Mouse (Mus musculus) splenic B cell, adult 2 months (primary cell): ENCODE data around the gene Kpna6.

Experiments
- DNase-seq: peaks from one replicate; pipeline ENCODE4 v3.0.0-alpha.2; 2011; ENCODE audit warnings: low read depth, low spot score
- H3K27me3 ChIP-seq: 2 replicates; pipeline ENCODE4 v1.6.1; 2012; ENCODE audit warnings: mild to moderate bottlenecking, low read length, moderate library complexity, mixed read lengths; ENCODE audit not compliant: control insufficient read depth, poor library complexity, insufficient read depth, severe bottlenecking
- H3K36me3 ChIP-seq: 2 replicates; pipeline ENCODE4 v1.6.1; 2012; ENCODE audit warnings: mild to moderate bottlenecking, low read length, moderate library complexity, mixed read lengths; ENCODE audit not compliant: control insufficient read depth, poor library complexity, insufficient read depth, severe bottlenecking

Gene Kpna6

DNA sequence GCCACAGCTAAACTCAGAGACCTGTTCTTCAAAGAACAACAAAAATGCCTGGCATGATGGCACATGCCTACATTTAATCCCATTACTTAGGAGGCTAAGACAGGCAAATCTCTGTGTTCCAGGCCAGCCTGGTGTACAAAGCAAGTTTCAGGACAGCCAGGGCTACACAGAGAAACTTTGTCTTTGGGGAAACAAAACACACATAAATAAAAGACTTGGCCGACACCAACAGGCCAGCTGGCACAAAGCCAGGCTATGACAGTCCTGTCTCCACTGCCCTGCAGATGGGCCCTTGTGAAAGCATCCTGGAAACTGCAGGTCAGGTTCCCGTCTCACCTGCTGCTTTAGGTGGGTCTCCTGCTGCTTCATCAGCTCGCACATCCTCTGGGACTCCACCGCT lies 41.6 kb downstream of the Kpna6 start:
- no peak for DNase-seq
- Histone ChIP-seq H3K36me3 (peaks cover 10% of the 10 kb centered on the region), H3K27me3 (no peaks in the 10 kb centered on the region)

DNA sequence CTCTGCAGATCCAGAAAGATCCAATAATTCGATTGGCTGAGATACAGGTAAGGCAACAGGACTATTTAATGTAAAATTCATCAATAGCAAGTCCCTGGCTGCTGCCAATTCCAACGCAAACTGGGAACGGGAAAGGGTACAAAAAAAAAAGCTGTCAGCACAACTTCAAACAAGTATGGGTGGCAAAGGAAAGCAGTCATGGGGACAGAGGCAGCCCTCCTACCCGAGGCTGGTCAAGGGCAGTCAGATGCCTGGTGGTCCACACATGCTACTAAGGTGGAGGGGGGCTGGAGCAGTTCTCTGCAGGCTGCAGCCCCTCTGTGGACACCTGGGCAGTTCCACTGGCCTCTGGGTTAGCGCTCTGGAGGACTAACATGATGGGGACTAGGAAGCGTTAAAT lies 46.5 kb downstream of the Kpna6 start:
- Histone ChIP-seq H3K27me3 (no peaks in the 10 kb centered on the region), H3K36me3 (peaks cover 2% of the 10 kb centered on the region; the same call in 1 of the 2 replicates)
- DNase-seq: no peak

DNA sequence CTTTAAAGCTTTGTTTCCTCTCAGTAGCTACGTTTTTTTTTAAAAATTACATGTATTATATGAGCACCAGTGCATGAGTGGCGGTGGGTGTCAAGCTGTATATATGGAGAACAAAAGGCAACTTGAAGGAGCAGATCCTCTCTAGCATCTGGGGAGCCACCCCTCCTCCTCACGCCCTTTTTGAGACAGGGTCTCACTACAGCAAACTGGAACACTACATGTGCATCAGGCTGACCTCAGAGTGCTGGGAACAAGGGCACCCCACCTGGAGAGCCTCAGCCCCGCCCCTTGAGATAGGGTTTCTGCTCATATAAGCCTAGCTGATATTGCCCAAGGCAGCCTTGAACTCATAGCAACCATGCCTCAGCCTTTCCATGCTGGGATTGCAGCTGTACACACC lies 47.1 kb downstream of the Kpna6 start:
- no peak for DNase-seq
- Histone ChIP-seq H3K36me3 (peaks cover 2% of the 10 kb centered on the region; the same call in 1 of the 2 replicates), H3K27me3 (no peaks in the 10 kb centered on the region)

DNA sequence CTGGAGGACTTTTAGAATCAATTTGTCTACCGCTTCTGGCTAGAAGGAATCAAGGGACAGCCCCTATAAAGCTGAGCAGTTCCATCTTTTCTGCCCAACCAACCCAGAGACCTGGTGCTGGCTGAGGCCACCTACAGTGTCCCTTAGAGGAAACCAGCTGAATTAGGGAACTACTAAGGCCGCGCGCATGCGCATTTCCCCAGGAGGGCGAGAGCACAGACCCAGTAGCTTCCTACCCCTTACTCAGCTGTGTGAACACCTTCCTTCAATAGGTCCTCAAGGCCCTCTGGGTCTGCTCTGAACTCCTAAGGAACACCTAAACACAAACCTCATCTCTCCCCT lies 47.6 kb downstream of the Kpna6 start:
- H3K36me3 ChIP-seq: peaks cover 2% of the 10 kb centered on the region; the same call in 1 of the 2 replicates
- peak; percentile 92 for DNase-seq
- H3K27me3 ChIP-seq: no peaks in the 10 kb centered on the region

- H3K27me3 ChIP-seq: no peaks in the 10 kb centered on the region
- H3K36me3 ChIP-seq: peaks cover 2% of the 10 kb centered on the region; the same call in 1 of the 2 replicates
- DNase-seq: peak; percentile 90
Observed at GRCm38 (mm10) chr4:129624281-129625028, 48.1 kb downstream of the Kpna6 start.

DNA sequence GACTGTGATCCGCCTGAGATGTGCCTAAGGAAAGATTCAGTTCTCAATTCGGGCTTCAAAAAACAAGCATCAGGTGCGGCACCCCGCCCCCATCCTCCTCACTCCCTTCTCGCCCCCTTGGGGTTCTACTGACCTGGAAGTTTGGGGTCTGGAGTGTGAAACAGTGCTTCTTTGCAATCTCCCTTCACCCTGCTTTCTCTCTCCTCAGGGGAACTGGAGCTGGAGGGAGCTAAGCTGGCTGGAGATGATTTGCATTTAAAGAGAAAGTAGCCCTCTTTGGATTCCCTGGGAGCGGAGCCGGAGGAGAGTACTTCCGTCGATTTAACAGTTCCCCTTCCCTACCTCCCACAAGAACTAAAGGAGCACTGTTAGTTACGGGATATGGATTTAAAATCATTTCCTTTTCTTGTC lies 48.9 kb downstream of the Kpna6 start, which contains the start of gene Ccdc28b:
Gene Ccdc28b, minus strand, starts transcription at position 267 of the 411 bp plus-strand sequence.
- peaks cover 2% of the 10 kb centered on the region; the same call in 1 of the 2 replicates for H3K36me3 ChIP-seq
- H3K27me3 ChIP-seq: no peaks in the 10 kb centered on the region
- peak; percentile 30 for DNase-seq

DNA sequence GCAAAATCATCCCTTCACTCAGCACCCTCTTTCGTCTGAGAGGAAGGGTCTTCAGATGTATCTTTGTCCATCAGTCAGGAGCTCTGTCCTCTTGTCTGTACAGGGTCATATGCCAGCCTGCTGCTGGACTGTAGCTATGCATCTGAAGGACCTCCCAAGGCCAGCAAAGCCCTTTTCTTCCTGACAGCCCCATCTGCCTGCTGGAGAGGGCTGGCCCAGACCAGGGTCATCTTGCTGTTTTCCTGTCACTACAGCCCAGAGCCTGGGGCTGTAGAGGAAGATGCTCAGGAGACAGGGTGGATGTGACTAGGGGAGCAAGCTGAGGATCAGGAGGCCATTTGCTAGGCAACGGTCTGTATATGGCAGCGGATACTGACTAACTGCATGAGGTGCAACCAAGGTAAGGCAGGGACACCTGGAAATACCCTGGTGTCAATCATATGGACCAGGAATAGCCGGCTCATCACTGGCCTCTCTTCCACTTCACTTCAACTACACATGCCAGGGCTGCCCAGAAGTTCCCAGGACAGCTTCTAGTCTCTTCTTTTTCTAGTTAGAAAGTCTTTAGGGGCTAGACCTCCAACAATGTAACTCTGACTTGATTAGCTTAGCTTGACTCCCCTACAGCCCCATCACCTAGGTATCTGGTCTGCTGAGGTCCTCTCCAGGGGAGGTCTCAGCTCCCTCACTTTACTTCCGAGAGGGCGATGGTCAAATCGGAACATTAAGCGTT lies 49.6 kb downstream of the Kpna6 start:
- DNase-seq: no peak
- H3K27me3 ChIP-seq: no peaks in the 10 kb centered on the region
- H3K36me3 ChIP-seq: no peaks in the 10 kb centered on the region

DNA sequence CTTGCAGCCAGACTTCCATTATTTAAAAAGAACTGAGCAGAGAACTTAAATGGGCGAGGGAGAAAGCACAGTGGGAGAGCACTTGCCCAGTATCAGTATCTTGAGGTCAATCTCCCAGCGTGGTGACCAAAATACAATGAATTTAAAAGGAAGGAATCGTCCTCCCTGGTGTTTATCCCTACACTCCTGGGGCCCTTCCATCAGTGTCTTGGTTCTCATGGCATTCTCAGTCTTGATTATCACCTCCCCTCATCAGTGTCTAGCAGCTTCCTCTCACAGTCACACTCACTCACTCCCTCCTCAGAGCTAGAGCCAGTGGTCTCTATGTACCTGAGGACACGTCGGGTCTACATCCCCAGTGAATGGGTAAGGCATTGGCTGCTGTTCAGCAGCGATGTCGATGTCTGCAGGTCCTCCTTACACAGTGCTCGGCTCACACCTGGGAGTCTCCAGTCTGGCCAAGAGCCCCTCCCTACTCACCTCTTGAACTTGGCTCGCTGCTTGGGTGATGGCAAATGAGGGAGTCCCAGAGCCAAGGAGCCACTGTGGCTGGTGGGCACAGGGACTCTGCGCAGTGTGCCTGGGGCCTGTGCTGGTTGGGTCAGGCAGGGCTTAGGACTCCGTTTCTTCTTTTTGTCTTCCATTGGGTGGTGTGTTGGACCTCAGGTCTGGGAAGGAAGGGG lies 50.3 kb downstream of the Kpna6 start:
- no peak for DNase-seq
- Histone ChIP-seq H3K36me3 (no peaks in the 10 kb centered on the region), H3K27me3 (no peaks in the 10 kb centered on the region)

DNA sequence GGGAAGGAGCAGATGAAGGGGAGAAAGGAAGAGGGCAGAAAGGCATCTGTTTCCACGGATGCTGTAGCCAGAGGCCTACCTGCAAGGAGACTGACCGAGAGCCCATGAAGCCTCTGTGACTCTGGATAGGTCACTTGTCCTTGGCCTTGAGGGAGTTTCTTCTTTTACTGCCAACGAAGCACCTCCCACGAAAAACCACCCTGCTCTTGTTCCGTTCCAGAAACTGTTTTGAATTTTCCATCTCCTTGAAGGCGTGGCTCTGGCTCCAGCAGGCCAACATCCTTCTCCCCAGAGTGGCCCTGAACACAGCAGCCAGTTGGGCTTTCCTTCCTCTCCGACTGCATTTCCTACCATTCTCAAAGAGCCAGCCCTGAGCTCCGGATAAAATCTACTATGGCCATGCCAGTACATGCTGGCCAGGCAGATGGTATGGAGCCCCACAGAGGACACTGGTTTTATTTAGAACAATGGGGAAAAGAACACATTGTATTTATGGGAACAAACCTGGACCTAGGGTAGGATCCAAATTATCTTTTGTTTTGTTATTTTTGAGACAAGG lies 51.2 kb downstream of the Kpna6 start:
- H3K36me3 ChIP-seq: no peaks in the 10 kb centered on the region; the same call in 1 of the 2 replicates
- DNase-seq: peak; percentile 43
- H3K27me3 ChIP-seq: no peaks in the 10 kb centered on the region

- no peak for DNase-seq
- Histone ChIP-seq H3K36me3 (no peaks in the 10 kb centered on the region; the same call in 1 of the 2 replicates), H3K27me3 (no peaks in the 10 kb centered on the region)
Observed at GRCm38 (mm10) chr4:129620419-129621282, 51.9 kb downstream of the Kpna6 start.

DNA sequence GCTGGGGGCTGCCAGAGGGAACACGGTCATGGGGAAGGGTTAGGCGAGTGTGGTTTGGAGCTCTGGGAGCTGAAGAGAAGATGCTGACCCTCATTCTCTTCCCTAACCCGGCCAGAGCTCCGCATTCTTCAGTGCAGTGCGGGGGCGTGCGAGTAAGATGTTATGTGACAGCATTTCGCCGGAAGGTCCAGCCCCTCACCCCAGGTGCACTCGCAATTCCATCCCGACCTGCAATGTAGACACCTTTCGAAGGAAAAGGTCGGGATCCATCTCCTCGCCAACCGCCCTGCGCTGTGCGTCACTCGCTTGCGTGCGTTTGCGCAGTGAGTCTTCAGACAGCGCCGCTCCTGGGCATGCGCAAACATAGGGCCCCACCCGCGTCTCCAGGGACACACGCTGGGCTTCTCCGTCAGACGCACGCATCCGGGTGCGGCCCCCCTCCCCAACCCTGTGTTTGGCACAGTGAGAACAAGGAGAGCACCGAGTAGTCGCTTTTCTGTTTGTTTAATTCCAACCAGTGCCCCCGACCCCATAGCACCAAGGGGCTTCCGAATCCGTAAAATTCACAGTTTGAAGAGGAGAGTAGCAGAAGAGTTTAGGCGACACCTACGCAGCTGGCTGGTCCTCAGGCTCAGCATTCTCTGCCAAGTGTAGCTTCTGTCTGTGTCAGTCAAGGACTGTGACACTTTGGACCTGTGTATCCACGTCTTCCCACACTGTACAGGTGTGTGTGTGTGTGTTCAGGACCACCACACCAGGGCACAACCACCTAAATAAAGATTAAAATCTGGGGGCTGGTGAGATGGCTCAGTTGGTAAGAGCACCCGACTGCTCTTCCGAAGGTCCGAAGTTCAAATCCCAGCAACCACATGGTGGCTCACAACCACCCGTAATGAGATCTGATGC lies 53.5 kb downstream of the Kpna6 start, which contains the start of gene Iqcc:
Gene Iqcc, minus strand, starts transcription at position 314 of the 906 bp plus-strand sequence.
- Histone ChIP-seq H3K36me3 (no peaks in the 10 kb centered on the region; the same call in 1 of the 2 replicates), H3K27me3 (no peaks in the 10 kb centered on the region)
- DNase-seq: peak; percentile 97

DNA sequence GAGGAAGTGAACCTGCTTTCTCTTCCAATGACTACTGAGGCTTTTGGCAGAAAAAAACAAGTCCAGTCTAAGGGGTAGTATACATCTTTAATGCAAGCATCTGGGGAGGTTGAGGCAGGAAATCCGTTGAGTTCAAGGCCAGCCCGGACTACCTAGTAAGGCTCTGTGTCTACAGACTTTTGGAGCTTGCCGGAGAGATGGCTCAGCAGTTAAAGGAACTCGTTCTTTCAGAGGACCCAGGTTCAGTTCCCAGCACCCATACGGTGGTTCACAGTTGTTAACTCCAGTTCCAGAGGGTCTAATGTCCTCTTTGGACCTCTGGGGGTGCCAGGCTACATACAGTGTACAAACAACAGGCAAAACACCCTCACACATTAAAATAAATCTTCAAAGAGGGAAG lies 54.5 kb downstream of the Kpna6 start:
- DNase-seq: no peak
- H3K36me3 ChIP-seq: no peaks in the 10 kb centered on the region; the same call in 1 of the 2 replicates
- no peaks in the 10 kb centered on the region for H3K27me3 ChIP-seq

DNA sequence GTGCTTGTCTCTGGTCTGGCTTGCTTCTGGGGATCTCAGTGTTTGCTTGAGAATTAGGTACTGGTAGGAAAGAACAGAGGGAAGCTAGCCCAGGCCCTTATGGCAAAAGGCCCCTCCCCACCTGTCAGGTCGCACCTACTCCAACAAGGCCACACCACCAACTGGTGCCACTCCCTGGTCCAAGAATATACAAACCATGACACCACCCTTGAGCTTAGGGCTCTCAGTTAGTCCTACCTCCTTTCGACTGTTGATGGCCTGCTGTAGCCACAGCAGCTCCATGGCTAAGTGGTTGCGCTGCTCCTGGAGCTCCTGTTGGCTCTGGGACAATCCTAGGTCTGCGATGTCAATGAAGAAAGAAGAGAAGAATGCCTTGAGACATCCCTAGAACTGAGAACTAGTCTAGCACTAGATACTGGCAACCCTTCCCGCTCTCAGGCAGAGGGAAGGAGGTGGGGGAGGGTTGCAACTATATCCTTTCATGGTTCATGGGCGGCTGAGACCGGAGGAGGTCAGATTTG lies 55.4 kb downstream of the Kpna6 start:
- no peaks in the 10 kb centered on the region; the same call in 1 of the 2 replicates for H3K36me3 ChIP-seq
- H3K27me3 ChIP-seq: no peaks in the 10 kb centered on the region
- DNase-seq: no peak
